Mouse (Mus musculus): ENCODE results near the gene Ifnar2. TPM values are rescaled to one million over a fixed set of nuclear protein-coding genes. Genes with fewer than 3 reads are reported as not detected.

Gene Ifnar2
- polyA plus RNA-seq, 1 experiment from 2014 or later = 70.9 TPM

DNA sequence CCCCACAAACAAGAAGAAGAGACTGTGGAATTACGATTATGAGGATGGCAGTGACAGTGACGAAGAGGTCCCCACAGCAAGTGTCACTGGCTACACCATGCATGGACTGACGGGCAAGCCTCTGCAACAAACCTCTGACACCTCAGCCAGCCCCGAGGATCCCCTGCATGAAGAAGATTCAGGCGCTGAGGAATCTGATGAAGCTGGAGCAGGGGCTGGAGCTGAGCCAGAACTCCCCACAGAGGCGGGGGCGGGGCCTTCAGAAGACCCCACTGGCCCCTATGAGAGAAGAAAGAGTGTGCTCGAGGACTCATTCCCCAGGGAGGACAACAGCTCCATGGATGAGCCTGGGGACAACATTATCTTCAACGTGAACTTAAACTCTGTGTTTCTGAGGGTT is 31.2 kb downstream of the Ifnar2 start:
- DNase-seq (ENCODE audit: low spot score) (no peak), ATAC-seq (replicated peaks; ENCODE audit: low FRiP score) (no peak)
- Histone ChIP-seq H3K9me3 (ENCODE audit: control insufficient read depth, low read length) (no peaks in the 10 kb centered on the region), H3K4me1 (replicated peaks; ENCODE audit: control insufficient read depth, insufficient read depth, low read length) (peaks cover 13% of the 10 kb centered on the region), H3K27ac (ENCODE audit: low read depth, low read length) (no peak overlapping the region), H3K4me2 (no peak overlapping the region), H3K4me3 (ENCODE audit: low read depth, low read length) (no peak overlapping the region), H3K9ac (ENCODE audit: low read depth, low read length) (no peak overlapping the region), H3K36me3 (ENCODE audit: control insufficient read depth, insufficient read depth, low read length) (peaks cover 16% of the 10 kb centered on the region; the same call in 1 of the 2 replicates), H3K27me3 (replicated peaks; ENCODE audit: control insufficient read depth, insufficient read depth, low read length) (no peaks in the 10 kb centered on the region)
- WGBS = 81% methylated on average over 9 of the region's 9 CpGs

DNA sequence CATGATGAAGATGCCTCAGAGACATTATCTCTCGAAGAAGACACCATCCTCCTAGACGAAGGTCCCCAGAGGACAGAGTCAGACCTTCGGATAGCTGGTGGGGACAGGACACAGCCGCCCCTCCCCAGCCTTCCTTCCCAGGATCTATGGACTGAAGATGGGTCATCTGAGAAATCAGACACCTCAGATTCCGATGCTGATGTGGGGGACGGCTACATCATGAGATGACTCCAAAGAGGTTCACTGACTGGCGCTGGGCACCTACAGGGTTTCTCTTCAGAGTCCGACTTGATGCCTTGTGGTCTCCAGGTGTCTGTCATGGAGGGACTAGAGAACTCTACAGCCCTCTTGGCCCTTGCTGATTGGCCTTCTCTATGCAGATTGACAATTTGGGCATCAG is 31.6 kb downstream of the Ifnar2 start:
- WGBS = 88% methylated on average over 8 of the region's 8 CpGs
- Histone ChIP-seq H3K9me3 (ENCODE audit: control insufficient read depth, low read length) (no peaks in the 10 kb centered on the region), H3K4me1 (replicated peaks; ENCODE audit: control insufficient read depth, insufficient read depth, low read length) (peaks cover 16% of the 10 kb centered on the region), H3K4me2 (no peak overlapping the region), H3K9ac (ENCODE audit: low read depth, low read length) (no peak overlapping the region), H3K27me3 (replicated peaks; ENCODE audit: control insufficient read depth, insufficient read depth, low read length) (no peaks in the 10 kb centered on the region), H3K4me3 (ENCODE audit: low read depth, low read length) (no peak overlapping the region), H3K27ac (ENCODE audit: low read depth, low read length) (no peak overlapping the region), H3K36me3 (ENCODE audit: control insufficient read depth, insufficient read depth, low read length) (peaks cover 16% of the 10 kb centered on the region; the same call in 1 of the 2 replicates)
- ATAC-seq (replicated peaks; ENCODE audit: low FRiP score) (no peak), DNase-seq (ENCODE audit: low spot score) (no peak)

DNA sequence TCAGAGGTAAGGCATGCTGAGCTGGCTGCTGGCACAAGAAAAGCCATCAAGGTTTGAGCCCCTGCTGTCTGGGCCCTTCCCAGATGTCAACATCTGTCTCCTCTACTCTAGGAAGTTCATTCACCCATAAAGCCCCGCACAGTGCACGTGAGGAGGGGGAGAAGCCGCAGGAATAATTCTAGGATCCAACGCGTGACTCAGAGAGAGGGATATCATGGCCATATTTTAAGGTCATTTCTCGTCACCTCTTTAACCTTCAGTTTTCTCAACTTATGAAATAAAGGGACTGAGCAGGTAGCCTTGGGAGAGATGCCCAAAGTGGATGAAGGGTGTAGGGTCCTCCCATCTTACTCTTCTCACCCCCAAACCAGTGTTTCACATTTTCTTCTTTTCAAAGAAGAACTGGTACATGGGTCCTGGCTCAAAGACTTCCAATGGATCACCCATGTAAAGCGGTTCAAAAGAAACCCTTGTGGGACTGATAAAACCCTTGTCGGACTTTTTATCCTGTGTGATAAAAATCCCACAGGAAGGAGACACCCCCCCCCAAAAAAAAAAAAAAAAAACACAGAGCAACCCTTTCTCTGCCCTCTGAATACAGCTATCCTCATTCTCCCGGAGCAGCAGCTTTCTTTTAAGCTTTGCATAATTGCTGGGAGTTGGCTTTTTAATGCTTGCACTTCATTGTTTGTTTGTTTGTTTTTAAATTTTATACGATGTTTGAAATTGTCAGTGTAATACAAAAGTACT is 32.4 kb downstream of the Ifnar2 start:
- Histone ChIP-seq H3K36me3 (ENCODE audit: control insufficient read depth, insufficient read depth, low read length) (peaks cover 16% of the 10 kb centered on the region; the same call in 1 of the 2 replicates), H3K27ac (ENCODE audit: low read depth, low read length) (no peak overlapping the region), H3K9me3 (ENCODE audit: control insufficient read depth, low read length) (no peaks in the 10 kb centered on the region), H3K27me3 (replicated peaks; ENCODE audit: control insufficient read depth, insufficient read depth, low read length) (no peaks in the 10 kb centered on the region), H3K4me3 (ENCODE audit: low read depth, low read length) (no peak overlapping the region), H3K4me1 (replicated peaks; ENCODE audit: control insufficient read depth, insufficient read depth, low read length) (peaks cover 16% of the 10 kb centered on the region), H3K9ac (ENCODE audit: low read depth, low read length) (no peak overlapping the region), H3K4me2 (peak overlapping the region; percentile 87; the same call in 1 of the 2 replicates)
- ATAC-seq (replicated peaks; ENCODE audit: low FRiP score) (no peak), DNase-seq (ENCODE audit: low spot score) (no peak)
- 77% methylated on average over 10 of the region's 10 CpGs for WGBS

DNA sequence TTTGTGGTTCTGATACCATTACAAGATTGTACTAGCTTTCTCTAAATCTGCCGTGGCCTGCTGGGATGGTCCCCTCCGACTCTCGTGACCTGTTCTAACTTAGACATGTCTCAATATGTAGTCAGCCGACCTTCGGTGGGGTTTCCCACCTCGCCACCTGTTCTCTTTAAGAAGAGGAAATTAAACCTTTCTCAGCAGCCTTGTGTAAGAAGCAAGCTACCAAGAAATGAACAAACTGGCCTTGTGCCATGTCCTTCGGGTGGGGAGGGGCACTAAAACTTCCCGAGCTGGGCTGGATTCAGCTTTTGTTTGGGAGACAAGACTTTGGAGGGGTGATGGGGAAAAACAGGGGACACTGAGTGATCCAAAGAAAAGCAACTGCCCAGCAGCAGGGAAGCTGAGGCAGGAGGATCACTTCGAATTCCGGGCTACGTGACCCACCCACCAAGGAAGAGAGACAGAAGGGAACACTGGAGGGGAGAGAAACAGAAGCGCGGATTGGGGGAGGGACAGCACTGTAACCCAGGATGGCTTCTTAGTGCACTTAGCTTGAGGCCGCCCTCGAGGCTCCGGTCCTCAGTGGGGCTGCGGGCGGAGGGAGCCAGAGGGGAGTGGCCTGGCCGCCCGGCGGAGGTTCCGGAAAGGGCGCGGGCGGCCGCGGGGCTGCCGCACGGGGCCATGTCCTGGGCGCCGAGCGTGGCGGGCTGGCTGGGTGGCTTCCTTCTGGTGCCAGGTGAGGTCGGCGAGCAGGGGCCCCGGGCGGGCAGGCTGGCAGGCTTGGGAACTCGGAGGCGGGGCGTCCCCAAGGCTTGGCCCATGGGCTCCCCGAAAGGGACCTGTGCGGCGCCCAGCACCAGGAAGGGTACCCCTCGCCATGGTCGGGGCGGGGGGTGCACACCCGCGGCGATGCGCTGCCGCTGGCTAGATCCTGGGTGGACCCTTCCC is 33.3 kb downstream of the Ifnar2 start, which contains the start of gene Il10rb:
Gene Il10rb (plus strand): TSS at position 525 of the 945 bp plus-strand sequence.
- H3K27ac ChIP-seq (ENCODE audit: low read depth, low read length) = peak within 1 kb of the TSS; percentile 54
- peak within 1 kb of the TSS; percentile 72 for H3K4me3 ChIP-seq (ENCODE audit: low read depth, low read length)
- peak; percentile 87 for ATAC-seq (replicated peaks; ENCODE audit: low FRiP score)
- H3K9ac ChIP-seq (ENCODE audit: low read depth, low read length) = peak within 1 kb of the TSS; percentile 83
- H3K9me3 ChIP-seq (ENCODE audit: control insufficient read depth, low read length) = no peaks in the 10 kb centered on the region
- peaks cover 14% of the 10 kb centered on the region; the same call in 1 of the 2 replicates for H3K36me3 ChIP-seq (ENCODE audit: control insufficient read depth, insufficient read depth, low read length)
- H3K27me3 ChIP-seq (replicated peaks; ENCODE audit: control insufficient read depth, insufficient read depth, low read length) = no peaks in the 10 kb centered on the region
- WGBS = 6% methylated on average over 51 of the region's 51 CpGs
- peaks cover 16% of the 10 kb centered on the region for H3K4me1 ChIP-seq (replicated peaks; ENCODE audit: control insufficient read depth, insufficient read depth, low read length)
- peak within 1 kb of the TSS; percentile 87 for H3K4me2 ChIP-seq
- peak; percentile 75 for DNase-seq (ENCODE audit: low spot score)

DNA sequence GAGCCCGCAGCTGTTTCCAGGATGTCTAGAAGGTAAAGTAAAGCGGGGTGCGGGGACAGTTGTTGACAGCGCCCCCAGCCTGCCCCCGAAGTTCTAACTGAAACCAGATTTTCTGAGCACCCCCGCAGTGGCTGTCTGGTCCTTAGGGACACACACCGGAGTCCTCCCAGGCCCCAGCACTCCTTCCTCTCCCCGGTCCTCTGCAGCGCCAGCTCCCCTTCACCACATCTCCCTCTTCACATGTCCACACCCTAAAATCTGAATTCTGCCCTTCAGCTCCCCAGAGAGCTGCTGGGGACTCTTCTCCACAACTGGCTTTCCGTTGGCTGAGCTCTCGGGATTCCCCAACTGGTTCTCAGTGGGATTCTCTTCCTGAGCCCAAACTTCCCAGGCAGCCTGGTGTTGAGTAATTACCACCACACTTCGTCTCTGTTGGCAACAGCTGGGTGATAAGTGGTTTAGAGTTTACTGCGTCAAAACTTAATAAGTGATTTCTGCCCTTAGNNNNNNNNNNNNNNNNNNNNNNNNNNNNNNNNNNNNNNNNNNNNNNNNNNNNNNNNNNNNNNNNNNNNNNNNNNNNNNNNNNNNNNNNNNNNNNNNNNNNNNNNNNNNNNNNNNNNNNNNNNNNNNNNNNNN is 34.1 kb downstream of the Ifnar2 start:
- 2% methylated on average over 13 of the region's 13 CpGs for WGBS
- Histone ChIP-seq H3K4me1 (replicated peaks; ENCODE audit: control insufficient read depth, insufficient read depth, low read length) (peaks cover 13% of the 10 kb centered on the region), H3K9me3 (ENCODE audit: control insufficient read depth, low read length) (no peaks in the 10 kb centered on the region), H3K4me3 (ENCODE audit: low read depth, low read length) (peak overlapping the region; percentile 72), H3K36me3 (ENCODE audit: control insufficient read depth, insufficient read depth, low read length) (peaks cover 10% of the 10 kb centered on the region; the same call in 1 of the 2 replicates), H3K4me2 (peak overlapping the region; percentile 87), H3K27me3 (replicated peaks; ENCODE audit: control insufficient read depth, insufficient read depth, low read length) (no peaks in the 10 kb centered on the region), H3K27ac (ENCODE audit: low read depth, low read length) (peak overlapping the region; percentile 54), H3K9ac (ENCODE audit: low read depth, low read length) (peak overlapping the region; percentile 83)
- ATAC-seq (replicated peaks; ENCODE audit: low FRiP score) (peak; percentile 65), DNase-seq (ENCODE audit: low spot score) (peak; percentile 57)

DNA sequence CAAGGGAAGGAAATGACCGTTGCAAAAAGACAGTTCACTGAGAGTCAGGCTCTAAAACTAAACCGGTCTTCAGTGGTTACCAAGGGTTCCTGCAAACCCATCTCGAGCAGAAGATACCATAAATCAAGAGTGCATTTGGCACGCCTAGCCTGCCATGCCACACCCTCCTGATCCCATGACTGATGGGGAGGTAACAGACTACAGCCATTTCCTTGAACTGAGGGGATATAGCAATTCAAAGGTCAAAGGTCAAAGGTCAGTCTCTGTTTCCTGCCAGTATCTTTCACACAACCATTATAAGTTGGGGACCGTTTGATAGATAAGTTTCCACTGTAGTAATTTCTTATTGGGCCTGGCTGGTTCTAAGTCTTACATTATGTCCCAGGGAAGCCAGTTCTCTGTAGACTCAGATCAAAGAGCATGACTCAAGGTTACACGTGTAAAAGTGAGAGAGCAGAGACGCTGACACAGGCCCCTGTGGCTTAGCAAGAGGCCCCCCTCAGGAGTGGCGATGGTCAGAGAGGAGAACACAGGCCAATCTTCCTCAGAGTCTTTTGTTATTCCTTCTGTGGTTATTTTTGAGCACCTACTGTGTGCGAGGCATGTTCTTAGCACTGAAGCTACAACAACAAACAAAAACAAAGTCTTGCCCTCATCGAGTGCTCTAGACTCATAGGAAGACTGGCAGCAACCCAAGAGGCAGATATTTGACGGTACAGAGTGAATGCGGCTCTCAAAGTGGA is 40.7 kb downstream of the Ifnar2 start:
- 60% methylated on average over 12 of the region's 12 CpGs for WGBS
- ATAC-seq (replicated peaks; ENCODE audit: low FRiP score) = no peak
- DNase-seq (ENCODE audit: low spot score) = no peak
- H3K36me3 ChIP-seq (ENCODE audit: control insufficient read depth, insufficient read depth, low read length) = peaks cover 15% of the 10 kb centered on the region
- no peak overlapping the region for H3K4me3 ChIP-seq (ENCODE audit: low read depth, low read length)
- H3K4me1 ChIP-seq (replicated peaks; ENCODE audit: control insufficient read depth, insufficient read depth, low read length) = peaks cover 21% of the 10 kb centered on the region
- no peak overlapping the region for H3K4me2 ChIP-seq
- no peaks in the 10 kb centered on the region for H3K27me3 ChIP-seq (replicated peaks; ENCODE audit: control insufficient read depth, insufficient read depth, low read length)
- H3K9me3 ChIP-seq (ENCODE audit: control insufficient read depth, low read length) = no peaks in the 10 kb centered on the region
- H3K9ac ChIP-seq (ENCODE audit: low read depth, low read length) = no peak overlapping the region
- H3K27ac ChIP-seq (ENCODE audit: low read depth, low read length) = peak overlapping the region; percentile 39; the same call in 1 of the 2 replicates

DNA sequence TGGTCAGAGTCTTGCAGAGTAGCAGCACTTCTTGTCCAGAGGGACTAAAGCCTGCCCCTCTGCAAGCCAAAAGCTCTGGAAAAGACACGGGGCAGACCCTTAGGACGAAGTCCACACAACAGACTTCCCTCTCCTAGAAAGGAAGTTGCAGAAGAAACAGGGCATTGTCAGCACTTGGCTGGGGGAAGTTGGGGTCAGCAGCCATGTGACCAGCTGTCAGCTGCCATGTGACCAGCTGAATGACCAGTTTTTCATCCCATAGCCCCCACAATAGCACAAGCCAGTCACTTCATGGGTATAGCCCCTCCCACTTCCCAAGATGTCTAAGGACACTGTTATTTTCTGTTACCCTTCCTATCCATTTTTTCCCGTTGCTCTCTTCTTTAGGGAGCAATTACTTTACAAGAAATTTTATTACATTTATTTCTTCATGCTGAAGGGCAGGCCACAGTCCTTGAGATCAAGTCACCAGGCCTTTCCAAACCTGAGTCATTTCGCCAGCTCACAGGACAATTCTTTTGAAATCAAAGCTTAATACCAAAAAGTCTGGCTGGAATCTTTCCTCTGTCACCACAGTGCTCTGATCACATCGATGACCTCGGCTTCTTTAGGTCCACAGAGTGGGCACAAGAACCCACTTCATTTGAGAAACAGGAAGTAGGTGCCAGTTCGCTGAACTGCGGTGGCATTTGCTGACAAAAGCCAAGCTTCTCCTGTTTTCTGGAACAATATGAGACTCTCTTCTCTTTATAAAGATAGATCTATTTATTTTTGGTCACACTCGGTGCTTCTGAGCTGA is 43.0 kb downstream of the Ifnar2 start:
- ATAC-seq (replicated peaks; ENCODE audit: low FRiP score) = no peak
- H3K27me3 ChIP-seq (replicated peaks; ENCODE audit: control insufficient read depth, insufficient read depth, low read length) = no peaks in the 10 kb centered on the region
- peaks cover 16% of the 10 kb centered on the region for H3K4me1 ChIP-seq (replicated peaks; ENCODE audit: control insufficient read depth, insufficient read depth, low read length)
- WGBS = 84% methylated on average over 9 of the region's 9 CpGs
- H3K9ac ChIP-seq (ENCODE audit: low read depth, low read length) = no peak overlapping the region
- no peak overlapping the region for H3K4me2 ChIP-seq
- H3K4me3 ChIP-seq (ENCODE audit: low read depth, low read length) = no peak overlapping the region
- H3K9me3 ChIP-seq (ENCODE audit: control insufficient read depth, low read length) = no peaks in the 10 kb centered on the region
- H3K36me3 ChIP-seq (ENCODE audit: control insufficient read depth, insufficient read depth, low read length) = peaks cover 24% of the 10 kb centered on the region
- DNase-seq (ENCODE audit: low spot score) = no peak
- H3K27ac ChIP-seq (ENCODE audit: low read depth, low read length) = no peak overlapping the region

All from liver, embryonic 11.5 days (tissue).